Mouse (Mus musculus): ENCODE results near the gene Ttc27.

The Ttc27 gene

GRCm38 (mm10) chr17:74752906-74753627, 35.5 kb downstream of the Ttc27 start:
- no peak for DNase-seq (ENCODE audit: low spot score in 2 of 2)

- no peak for DNase-seq (ENCODE audit: low spot score in 2 of 2)
These were observed 36.1 kb downstream of the Ttc27 start for GRCm38 (mm10) chr17:74753628-74754104.

DNA sequence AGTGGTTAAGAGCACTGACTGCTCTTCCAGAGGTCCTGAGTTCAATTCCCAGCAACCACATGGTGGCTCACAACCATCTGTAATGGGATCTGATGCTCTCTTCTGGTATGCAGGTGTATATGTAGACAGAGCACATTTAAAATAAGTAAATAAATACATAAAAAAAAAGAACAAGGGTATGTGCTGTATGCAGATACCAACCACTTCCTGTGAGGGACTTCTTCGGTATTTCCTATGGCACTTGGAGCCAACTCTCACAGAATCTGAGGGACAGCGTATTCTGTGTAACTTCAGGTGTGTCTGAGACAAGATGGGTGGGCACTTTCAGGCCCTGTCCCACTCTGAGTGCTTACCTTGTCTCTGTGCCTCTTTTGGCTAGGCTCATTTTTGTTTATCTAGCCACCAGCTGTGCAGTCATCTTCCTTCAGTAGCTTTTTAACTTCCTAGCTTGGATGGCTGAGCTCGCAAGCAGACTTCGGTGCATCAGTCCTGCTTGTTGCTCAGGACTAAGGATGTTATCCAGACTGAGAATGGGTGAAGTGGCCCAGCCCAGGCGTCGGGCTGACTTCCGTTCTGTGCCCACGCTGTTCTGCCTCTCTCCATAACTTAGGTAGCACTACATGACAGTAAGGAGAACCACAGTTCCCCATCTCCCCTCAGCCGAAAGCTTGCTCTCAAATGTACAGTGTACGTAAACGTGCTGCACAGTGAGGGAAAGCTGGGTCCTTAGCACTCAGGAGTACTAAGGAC, 37.0 kb downstream of the Ttc27 start:
- DNase-seq (ENCODE audit: low spot score in 2 of 2): no peak

GRCm38 (mm10) chr17:74769390-74769811, 51.9 kb downstream of the Ttc27 start:
- DNase-seq (ENCODE audit: low spot score in 2 of 2): no peak

- DNase-seq (ENCODE audit: low spot score in 2 of 2): no peak
These were observed 54.8 kb downstream of the Ttc27 start for GRCm38 (mm10) chr17:74772364-74772763.

- no peak for DNase-seq (ENCODE audit: low spot score in 2 of 2)
These were observed 56.0 kb downstream of the Ttc27 start for GRCm38 (mm10) chr17:74773556-74773955.

GRCm38 (mm10) chr17:74780133-74780532, 62.6 kb downstream of the Ttc27 start:
- no peak for DNase-seq (ENCODE audit: low spot score in 2 of 2)

GRCm38 (mm10) chr17:74780627-74781026, 63.1 kb downstream of the Ttc27 start:
- DNase-seq (ENCODE audit: low spot score in 2 of 2): no peak

- no peak for DNase-seq (ENCODE audit: low spot score in 2 of 2)
These were observed 64.4 kb downstream of the Ttc27 start for GRCm38 (mm10) chr17:74781911-74782310.

GRCm38 (mm10) chr17:74785586-74785985, 68.1 kb downstream of the Ttc27 start:
- DNase-seq (ENCODE audit: low spot score in 2 of 2): no peak

DNA sequence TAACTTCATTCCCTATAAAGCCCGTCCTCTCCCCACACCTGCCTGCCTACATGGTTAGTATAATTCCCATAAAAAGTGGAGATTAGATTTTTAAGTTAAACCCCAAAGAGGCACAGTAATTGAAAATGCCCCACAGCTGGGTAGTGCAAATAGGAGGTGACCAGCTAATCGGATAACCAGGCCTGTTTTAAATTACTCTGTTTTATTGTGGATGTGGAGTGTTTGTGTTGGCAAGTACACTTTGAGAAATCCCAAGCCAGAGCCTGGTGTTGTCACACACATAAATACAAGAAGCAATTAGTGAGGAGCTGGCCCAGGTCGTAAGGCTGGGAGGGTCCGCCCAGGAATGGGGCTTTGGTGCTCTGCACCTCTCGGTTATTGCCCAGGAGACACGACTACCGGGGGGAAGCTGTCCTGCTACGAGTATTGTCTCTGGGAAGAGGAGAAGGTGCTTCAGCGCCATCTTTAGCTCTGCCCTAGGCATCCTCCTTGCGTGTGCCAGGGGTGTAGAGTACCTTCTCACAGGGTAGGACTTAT, 68.7 kb downstream of the Ttc27 start:
- no peak for DNase-seq (ENCODE audit: low spot score in 2 of 2)

GRCm38 (mm10) chr17:74796023-74796699, 78.6 kb downstream of the Ttc27 start:
- DNase-seq (ENCODE audit: low spot score in 2 of 2): no peak

DNA sequence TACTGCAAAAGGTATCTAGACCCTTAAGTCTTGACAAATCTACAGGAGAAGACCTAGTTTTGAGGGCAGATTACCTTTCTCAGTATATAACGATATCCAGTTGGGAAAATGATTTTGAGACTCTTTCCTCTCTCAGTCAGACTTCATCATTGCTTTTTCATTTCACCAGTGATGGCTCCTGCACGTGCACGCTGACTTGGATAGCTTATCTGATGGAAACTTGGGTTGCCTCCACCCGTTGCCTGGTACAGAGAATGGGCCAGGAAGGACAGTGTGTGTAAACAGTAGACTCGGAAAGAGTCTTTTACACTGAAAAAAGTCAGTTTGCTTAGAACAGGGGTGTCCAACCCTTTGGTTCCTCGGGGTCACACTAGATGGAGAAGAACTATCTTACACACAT, 82.3 kb downstream of the Ttc27 start:
- DNase-seq (ENCODE audit: low spot score in 2 of 2): no peak

GRCm38 (mm10) chr17:74802765-74803164, 85.2 kb downstream of the Ttc27 start:
- no peak for DNase-seq (ENCODE audit: low spot score in 2 of 2)

DNA sequence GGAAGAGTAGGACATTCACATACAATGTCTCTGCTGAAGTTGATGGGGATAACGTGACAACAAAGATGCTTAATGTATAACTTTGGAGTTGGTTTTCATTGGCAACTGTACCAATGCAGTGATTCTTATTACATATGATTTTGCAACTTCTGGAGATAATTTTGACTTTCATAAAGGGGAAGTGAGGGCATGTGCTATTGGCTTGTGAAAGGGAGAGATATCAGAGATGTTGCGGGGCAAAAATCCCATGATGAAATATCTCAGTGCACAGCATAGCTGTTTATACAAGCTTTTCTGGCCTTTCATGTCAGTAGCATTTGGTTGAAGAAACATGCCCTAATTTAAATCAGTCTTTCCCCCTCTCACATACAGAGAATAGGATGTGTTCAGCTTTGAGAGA, 86.3 kb downstream of the Ttc27 start:
- no peak for DNase-seq (ENCODE audit: low spot score in 2 of 2)

GRCm38 (mm10) chr17:74804321-74804930, 86.9 kb downstream of the Ttc27 start:
- no peak for DNase-seq (ENCODE audit: low spot score in 2 of 2)

- DNase-seq (ENCODE audit: low spot score in 2 of 2): no peak
These were observed 90.1 kb downstream of the Ttc27 start for GRCm38 (mm10) chr17:74807509-74808248.

DNA sequence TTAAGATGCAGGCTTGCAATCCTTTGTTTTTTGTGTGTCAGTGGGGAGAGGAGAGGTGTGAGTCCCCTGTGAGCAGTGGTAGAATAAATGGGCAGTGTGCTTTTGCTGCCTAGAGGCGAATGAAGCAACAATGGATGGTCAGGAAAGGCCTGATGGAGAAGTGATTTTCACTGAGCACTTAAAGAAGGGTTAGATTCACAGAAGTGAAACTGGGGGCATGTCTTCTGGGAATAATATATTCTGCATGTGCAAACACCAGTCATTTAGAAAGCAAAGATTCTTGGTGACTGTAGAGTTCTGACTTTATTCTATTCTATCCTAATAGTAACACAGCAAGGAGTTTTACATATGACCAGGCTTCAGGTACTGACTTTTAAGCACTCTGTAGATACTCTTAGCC, 90.8 kb downstream of the Ttc27 start:
- no peak for DNase-seq (ENCODE audit: low spot score in 2 of 2)

DNA sequence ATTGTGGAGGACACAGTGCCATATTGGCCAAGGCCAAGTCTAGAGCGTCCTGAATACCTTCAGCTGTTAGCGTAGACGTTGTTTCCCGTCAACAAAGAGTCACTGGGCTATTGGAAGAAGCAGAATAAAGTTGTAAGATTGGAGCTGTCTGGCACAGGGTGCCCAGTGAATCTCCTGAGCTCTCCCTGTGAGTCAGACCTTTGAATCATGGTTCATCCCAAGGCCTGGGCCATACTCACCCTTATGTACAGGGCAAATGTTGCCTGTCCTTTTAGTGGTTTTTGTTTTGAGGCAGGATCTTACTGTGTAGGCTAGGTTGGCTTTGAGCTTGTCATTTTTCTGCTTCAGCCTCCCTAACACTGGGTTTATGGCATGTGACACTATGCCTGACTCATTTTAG, 91.4 kb downstream of the Ttc27 start:
- no peak for DNase-seq (ENCODE audit: low spot score in 2 of 2)

GRCm38 (mm10) chr17:74810892-74811625, 93.5 kb downstream of the Ttc27 start:
- no peak for DNase-seq (ENCODE audit: low spot score in 2 of 2)

Data from frontal cortex, postnatal 14 days (tissue).